Mouse (Mus musculus): ENCODE measurements around the gene Prkag1. TPM values are rescaled to one million over a fixed set of nuclear protein-coding genes. Genes with fewer than 3 reads are reported as not detected.
"Not testable (repeated sequence)": the region's sequence is repeated elsewhere in the genome, so short reads cannot be mapped to it uniquely, and the experiment has no call there.

Prkag1 gene
- polyA plus RNA-seq, 1 experiment, result 237 TPM

DNA sequence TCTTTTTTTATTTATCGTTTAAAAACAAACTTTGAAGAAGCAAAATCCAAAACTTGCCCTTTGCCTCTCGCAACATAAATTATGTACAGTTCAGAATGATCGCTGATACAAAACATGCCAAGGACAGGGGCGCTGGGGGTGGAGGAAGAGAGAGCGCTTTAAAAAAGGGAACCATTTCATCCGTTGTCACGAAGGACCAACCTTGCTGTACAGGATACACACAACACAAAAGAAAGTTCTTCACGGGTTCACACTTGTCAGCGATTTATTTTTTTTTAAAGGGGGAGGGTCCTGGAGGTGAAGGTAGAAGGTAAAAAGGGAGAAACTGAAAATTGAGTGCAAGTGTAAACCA is 339 bp upstream of the Prkag1 start:
- Histone ChIP-seq H3K4me1 (peaks cover 68% of the 10 kb centered on the region), H3K36me3 (replicated peaks; ENCODE audit: low read length) (peaks cover 62% of the 10 kb centered on the region)

DNA sequence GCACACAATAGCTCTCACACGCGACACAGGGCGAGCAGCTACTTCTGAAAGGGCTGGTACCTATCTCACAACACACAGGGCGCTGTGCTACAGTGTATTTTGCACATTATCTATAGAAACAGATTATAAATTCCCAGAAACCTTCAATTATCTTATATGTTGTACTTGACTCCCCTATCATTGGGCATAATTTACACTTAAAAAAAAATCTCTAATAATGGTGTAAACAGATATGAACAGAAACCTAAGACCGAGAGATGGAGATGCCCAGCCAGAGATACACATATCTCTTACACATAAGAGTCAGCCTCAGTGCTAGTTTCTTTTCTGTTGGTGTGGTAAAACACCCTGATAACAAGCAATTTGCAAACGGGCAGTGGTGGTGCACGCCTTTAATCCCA is 3.7 kb downstream of the Prkag1 start:
- peaks cover 71% of the 10 kb centered on the region for H3K4me1 ChIP-seq
- H3K9me3 ChIP-seq, result peaks cover 10% of the 10 kb centered on the region
- no peak for TF ChIP-seq FLI1 (IDR thresholded peaks at IDR 0.05; ENCODE audit: low read length)
- TF ChIP-seq GATA1 (IDR thresholded peaks at IDR 0.05; ENCODE audit: borderline replicate concordance, low read length), result no peak
- H3K36me3 ChIP-seq (replicated peaks; ENCODE audit: low read length), result peaks cover 64% of the 10 kb centered on the region
- no peaks in the 10 kb centered on the region for H3K27me3 ChIP-seq (replicated peaks)
- H3K4me3 ChIP-seq (replicated peaks), result peak overlapping the region; percentile 47

More for the DNA sequence above, 339 bp upstream of the Prkag1 start:
- Histone ChIP-seq H3K27me3 (replicated peaks) (no peaks in the 10 kb centered on the region), H3K4me3 (replicated peaks) (peak overlapping the region; percentile 97), H3K9me3 (no peaks in the 10 kb centered on the region)
- no peak for TF ChIP-seq GATA1 (IDR thresholded peaks at IDR 0.05; ENCODE audit: borderline replicate concordance, low read length)
- TF ChIP-seq FLI1 (IDR thresholded peaks at IDR 0.05; ENCODE audit: low read length), result no peak

DNA sequence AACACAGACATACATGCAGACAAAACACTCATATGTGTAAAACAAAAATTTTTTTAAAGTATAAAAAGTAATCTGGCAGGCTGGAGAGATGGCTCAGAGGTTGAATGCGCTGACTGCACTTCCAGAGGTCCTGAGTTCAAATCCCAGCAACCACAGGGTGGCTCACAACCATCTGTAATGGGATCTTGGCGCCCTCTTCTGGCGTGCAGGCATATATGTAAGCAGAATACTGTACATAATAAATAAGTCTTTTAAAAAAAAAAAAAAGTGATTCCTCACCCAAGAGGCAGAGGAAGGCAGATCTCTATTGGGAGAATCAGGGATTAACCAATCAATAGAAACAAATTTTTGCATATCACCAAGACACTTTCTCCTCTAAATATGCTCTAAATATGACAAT is 7.9 kb downstream of the Prkag1 start:
- peaks cover 66% of the 10 kb centered on the region for H3K4me1 ChIP-seq

DNA sequence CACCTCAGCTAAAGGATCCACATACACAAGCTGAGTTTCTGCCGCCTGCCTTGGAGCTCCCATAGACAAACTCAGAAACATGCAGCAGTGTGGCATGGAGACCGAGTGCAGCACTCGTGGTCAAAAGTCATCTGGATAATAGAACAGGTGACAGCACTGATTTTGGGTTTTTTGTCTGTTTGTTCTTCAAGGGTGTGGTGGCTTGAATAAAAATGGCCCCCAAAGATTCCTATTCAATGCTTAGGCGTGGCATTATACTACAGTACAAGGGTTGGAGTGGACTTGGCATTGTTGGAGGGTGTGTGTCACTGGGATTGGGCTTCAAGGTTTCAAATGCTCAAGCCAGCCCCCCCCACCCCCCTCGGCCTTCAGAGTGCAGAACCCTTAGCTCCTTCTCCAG is 9.2 kb downstream of the Prkag1 start:
- H3K36me3 ChIP-seq (replicated peaks; ENCODE audit: low read length), result peaks cover 94% of the 10 kb centered on the region
- TF ChIP-seq GATA1 (IDR thresholded peaks at IDR 0.05; ENCODE audit: borderline replicate concordance, low read length) (no peak), FLI1 (IDR thresholded peaks at IDR 0.05; ENCODE audit: low read length) (no peak)

More for the DNA sequence above, 7.9 kb downstream of the Prkag1 start:
- Histone ChIP-seq H3K36me3 (replicated peaks; ENCODE audit: low read length) (peaks cover 96% of the 10 kb centered on the region), H3K9me3 (peaks cover 10% of the 10 kb centered on the region), H3K27me3 (replicated peaks) (no peaks in the 10 kb centered on the region), H3K4me3 (replicated peaks) (no peak overlapping the region)
- TF ChIP-seq FLI1 (IDR thresholded peaks at IDR 0.05; ENCODE audit: low read length), result no peak
- no peak for TF ChIP-seq GATA1 (IDR thresholded peaks at IDR 0.05; ENCODE audit: borderline replicate concordance, low read length)

DNA sequence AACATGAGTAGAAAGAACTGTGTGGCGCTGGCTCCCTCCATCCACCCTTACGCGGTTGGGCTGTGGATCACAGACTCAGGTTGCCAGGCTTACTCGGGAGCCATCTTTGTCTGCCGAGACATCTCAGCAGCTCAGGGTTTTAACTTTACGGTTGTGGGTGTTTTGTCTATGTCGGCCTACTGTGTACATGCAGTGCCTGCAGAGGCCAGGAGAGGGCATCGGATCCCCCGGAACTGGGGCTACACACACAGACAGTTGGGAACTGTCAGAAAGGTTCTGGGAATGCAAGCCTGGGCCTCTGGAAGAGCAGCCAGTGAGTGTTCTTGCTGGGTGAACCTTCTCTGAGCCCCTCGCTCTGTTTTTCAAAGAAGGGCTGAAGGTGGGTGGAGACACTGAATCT is 9.9 kb downstream of the Prkag1 start:
- Histone ChIP-seq H3K4me3 (replicated peaks) (no peak overlapping the region), H3K36me3 (replicated peaks; ENCODE audit: low read length) (peaks cover 95% of the 10 kb centered on the region)
- TF ChIP-seq GATA1 (IDR thresholded peaks at IDR 0.05; ENCODE audit: borderline replicate concordance, low read length), result no peak
- no peak for TF ChIP-seq FLI1 (IDR thresholded peaks at IDR 0.05; ENCODE audit: low read length)

More for the DNA sequence above, 9.2 kb downstream of the Prkag1 start:
- Histone ChIP-seq H3K4me3 (replicated peaks) (no peak overlapping the region), H3K4me1 (peaks cover 53% of the 10 kb centered on the region), H3K9me3 (peaks cover 10% of the 10 kb centered on the region), H3K27me3 (replicated peaks) (no peaks in the 10 kb centered on the region)

DNA sequence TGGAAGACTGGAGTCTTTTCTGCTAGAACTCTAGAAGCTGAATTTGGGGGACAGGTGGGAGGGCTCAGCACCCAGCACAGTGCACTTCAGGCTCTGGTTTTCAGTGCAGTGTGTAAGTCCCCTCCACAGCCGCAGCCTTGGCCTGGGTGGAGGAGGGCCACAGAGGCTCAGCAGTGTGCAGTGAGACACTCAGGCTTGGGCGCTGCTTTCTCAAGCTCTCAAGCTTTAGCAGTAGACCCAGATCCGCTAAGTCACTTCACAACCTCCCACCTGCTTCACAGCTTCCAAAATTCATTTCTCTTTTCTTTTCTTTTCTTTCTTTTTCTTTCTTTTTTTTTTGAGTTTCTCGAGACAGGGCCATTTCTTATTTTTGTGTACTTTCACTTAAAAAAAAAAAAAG is 10.4 kb downstream of the Prkag1 start:
- Histone ChIP-seq H3K4me1 (peaks cover 42% of the 10 kb centered on the region), H3K9me3 (peaks cover 10% of the 10 kb centered on the region), H3K27me3 (replicated peaks) (no peaks in the 10 kb centered on the region), H3K36me3 (replicated peaks; ENCODE audit: low read length) (peaks cover 95% of the 10 kb centered on the region), H3K4me3 (replicated peaks) (no peak overlapping the region)
- TF ChIP-seq GATA1 (IDR thresholded peaks at IDR 0.05; ENCODE audit: borderline replicate concordance, low read length) (no peak), FLI1 (IDR thresholded peaks at IDR 0.05; ENCODE audit: low read length) (no peak)

More for the DNA sequence above, 9.9 kb downstream of the Prkag1 start:
- Histone ChIP-seq H3K4me1 (peaks cover 46% of the 10 kb centered on the region), H3K9me3 (peaks cover 10% of the 10 kb centered on the region), H3K27me3 (replicated peaks) (no peaks in the 10 kb centered on the region)

DNA sequence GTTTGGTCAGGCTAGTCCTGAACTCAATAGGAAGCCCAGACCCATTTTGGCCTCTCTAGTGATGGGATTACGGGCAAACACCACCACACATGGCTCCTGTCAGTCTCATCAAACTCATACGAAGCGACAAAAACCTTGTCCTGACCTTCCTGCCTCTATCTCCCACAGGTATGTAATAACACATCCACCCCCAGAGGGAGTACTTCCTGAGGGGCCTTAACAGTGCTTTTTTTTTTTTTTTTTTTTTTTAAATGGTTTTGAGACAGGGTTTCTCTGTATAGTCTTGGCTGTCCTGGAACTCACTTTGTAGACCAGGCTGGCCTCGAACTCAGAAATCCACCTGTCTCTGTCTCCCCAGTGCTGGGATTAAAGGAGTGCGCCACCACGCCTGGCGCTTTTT is 13.2 kb downstream of the Prkag1 start:
- Histone ChIP-seq H3K9me3 (no peaks in the 10 kb centered on the region; the same call in 1 of the 2 replicates), H3K36me3 (replicated peaks; ENCODE audit: low read length) (peaks cover 95% of the 10 kb centered on the region), H3K27me3 (replicated peaks) (no peaks in the 10 kb centered on the region), H3K4me1 (peaks cover 19% of the 10 kb centered on the region), H3K4me3 (replicated peaks) (no peak overlapping the region)
- TF ChIP-seq GATA1 (IDR thresholded peaks at IDR 0.05; ENCODE audit: borderline replicate concordance, low read length) (no peak), FLI1 (IDR thresholded peaks at IDR 0.05; ENCODE audit: low read length) (no peak)

DNA sequence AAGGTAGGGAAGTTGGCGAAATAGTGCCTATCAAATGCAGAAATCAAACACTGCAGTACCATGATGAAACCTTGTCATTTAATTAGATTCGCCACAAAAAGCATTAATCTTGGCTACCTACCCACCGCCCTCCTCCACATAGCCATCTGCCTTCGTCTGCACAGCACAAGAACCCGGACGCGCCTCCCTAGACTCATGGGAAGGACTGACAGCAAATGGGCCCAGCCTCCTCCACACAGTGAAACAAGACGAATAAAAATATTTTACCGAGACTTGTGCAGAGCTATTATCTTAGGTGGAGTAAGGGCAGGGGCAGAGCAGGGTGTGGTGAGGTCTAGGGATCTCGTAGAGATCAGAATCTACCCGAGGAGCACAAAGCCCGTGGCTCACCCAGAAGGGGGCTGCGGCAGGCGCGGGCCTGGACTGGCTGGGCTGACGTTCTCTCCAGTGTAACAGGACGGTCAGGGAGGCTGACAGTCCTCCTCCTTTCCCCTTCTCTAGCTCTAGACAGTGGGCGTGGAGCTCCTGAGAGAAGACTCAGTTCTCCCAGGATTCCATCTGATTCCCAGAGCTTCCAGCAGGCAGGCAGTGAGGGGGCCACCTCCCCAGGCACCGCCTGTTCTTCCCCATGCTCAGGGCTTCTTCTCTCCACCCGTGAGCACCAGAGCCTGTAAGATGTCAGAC is 18.4 kb downstream of the Prkag1 start:
- Histone ChIP-seq H3K36me3 (replicated peaks; ENCODE audit: low read length) (peaks cover 79% of the 10 kb centered on the region), H3K4me1 (peaks cover 18% of the 10 kb centered on the region), H3K9me3 (no peaks in the 10 kb centered on the region; the same call in 1 of the 2 replicates), H3K27me3 (replicated peaks) (peaks cover 24% of the 10 kb centered on the region), H3K4me3 (replicated peaks) (no peak overlapping the region)
- TF ChIP-seq FLI1 (IDR thresholded peaks at IDR 0.05; ENCODE audit: low read length), result no peak
- no peak for TF ChIP-seq GATA1 (IDR thresholded peaks at IDR 0.05; ENCODE audit: borderline replicate concordance, low read length)

DNA sequence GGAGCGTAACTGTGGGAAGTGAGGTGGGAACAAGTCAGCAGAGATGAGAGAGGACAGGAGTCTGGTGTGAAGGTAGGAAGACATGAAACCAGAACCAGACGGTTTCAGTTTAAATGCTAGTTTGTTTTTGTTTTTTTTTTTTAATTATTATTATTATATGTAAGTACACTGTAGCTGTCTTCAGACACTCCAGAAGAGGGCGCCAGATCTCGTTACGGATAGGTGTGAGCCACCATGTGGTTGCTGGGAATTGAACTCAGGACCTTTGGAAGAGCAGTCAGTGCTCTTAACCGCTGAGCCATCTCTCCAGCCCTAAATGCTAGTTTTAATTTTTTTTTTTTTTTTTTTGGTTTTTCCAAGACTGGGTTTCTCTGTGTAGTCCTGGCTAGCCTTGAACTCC is 21.1 kb downstream of the Prkag1 start:
- not testable (repeated sequence) for H3K9me3 ChIP-seq; H3K4me3 ChIP-seq (replicated peaks)
- Histone ChIP-seq H3K27me3 (replicated peaks) (peaks cover 51% of the 10 kb centered on the region), H3K4me1 (peaks cover 45% of the 10 kb centered on the region), H3K36me3 (replicated peaks; ENCODE audit: low read length) (peaks cover 54% of the 10 kb centered on the region)

DNA sequence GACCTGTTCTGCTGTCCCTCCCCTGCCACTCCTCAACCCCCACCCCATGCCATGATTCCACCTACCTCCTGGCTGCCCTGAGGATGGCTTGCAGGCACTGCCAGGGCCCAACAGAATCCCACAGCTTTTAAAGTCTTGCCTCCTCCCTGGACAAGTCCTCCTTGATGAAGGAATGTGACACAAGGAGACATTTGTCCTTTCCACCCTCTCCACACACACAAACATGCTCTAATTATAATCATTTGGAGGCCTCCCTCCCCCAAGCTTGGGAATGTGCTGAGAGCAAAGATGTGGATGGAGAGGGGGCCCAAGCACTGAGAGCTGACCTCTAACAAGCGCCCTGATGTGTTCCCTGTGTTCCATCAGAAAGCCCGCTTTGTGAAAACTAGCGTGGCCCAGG is 21.9 kb downstream of the Prkag1 start, which contains the start of gene Ddn:
TSS of gene Ddn (minus strand) at position 101 of the 400 bp plus-strand sequence.
- H3K9me3 ChIP-seq, result no peaks in the 10 kb centered on the region
- H3K27me3 ChIP-seq (replicated peaks), result peaks cover 59% of the 10 kb centered on the region
- TF ChIP-seq FLI1 (IDR thresholded peaks at IDR 0.05; ENCODE audit: low read length) (no peak), GATA1 (IDR thresholded peaks at IDR 0.05; ENCODE audit: borderline replicate concordance, low read length) (no peak)
- peak within 1 kb of the TSS; percentile 90 for H3K4me3 ChIP-seq (replicated peaks)
- peaks cover 53% of the 10 kb centered on the region for H3K4me1 ChIP-seq
- peaks cover 46% of the 10 kb centered on the region for H3K36me3 ChIP-seq (replicated peaks; ENCODE audit: low read length)
